Mouse (Mus musculus) cerebellum, postnatal 25 days (tissue): ENCODE measurements around the gene Depdc7.

Experiments
- DNase-seq, 2 experiments: peaks; one replicate each; pipeline ENCODE4 v3.0.0; 2021; ENCODE audit warnings: mixed read lengths in 2 of 2

The Depdc7 gene

GRCm38 (mm10) chr2:104742741-104743064, at the start of gene Depdc7:
Gene Depdc7, minus strand, starts transcription at chr2:104742878.
- peak; percentile 86 to 91 for DNase-seq

DNA sequence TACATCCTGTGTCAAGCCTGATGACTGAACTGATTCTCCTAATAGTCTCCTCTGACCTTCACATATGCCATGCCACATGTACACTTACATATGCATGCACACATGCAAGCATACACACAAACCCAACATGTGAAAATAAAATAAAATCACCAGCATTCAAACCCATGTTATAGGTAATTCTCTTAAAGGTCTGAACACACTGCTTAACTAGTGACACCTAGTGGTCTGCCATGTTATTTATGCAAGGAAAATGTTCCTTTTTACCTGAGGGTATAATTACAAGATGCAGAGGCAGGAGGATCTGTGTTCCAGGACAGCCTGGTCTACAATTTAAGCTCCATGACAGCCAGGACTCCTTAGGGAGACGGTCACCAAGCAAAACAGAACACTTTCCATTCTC, 32.1 kb upstream of the Depdc7 start:
- peak in 1 of 2 experiments; percentile 11 for DNase-seq

DNA sequence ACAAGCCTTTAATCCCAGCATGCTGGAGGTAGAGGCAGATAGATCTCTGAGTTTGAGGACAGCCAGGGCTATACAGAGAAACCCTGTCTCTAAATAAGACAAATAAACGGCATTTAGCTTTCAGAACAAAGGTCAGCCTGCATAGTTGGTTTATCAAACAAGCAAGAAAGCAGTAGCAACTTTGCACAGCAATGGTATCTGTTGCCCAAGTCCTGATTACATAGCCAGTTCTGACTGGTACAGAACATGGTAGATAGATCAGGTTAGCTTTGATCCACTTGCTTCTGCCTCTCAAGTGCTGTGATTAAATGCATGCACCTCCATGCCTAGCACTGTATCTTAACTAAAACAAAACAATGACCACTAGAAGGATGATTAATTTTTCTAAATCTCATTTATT, 26.0 kb upstream of the Depdc7 start:
- DNase-seq, result no peak

GRCm38 (mm10) chr2:104764018-104764417, 21.3 kb upstream of the Depdc7 start:
- no peak for DNase-seq

DNA sequence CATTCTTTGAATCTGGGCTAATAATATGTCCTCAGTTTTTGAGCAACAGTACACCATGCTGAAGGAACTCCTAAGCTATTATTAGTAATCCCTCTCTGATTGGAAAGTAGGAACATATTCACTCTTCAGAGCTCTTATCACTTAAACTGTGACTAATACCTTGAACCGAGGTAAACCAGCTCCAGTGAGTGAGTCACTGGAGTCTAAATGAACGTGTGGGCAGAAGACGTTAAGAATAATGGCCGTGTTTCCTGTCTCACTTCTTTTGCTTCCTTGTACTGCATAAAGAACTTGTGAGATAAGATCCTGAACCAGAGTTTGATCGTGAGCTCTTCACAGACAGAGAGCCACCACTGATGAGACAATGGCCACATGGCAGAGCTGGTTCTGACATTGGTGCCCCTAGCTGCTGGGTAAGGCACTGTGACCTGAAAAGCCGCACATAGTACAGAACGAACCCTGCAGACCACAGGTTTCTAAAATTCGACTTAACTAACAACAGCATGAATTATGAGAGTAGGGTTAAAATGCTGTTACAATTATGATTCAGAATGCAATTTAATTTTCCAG, 20.5 kb upstream of the Depdc7 start:
- DNase-seq, result no peak

- DNase-seq, result peak in 1 of 2 experiments; percentile 13
Observed at GRCm38 (mm10) chr2:104750611-104751010, 7.9 kb upstream of the Depdc7 start.

- DNase-seq, result no peak
Observed at GRCm38 (mm10) chr2:104748652-104749183, 6.0 kb upstream of the Depdc7 start.

DNA sequence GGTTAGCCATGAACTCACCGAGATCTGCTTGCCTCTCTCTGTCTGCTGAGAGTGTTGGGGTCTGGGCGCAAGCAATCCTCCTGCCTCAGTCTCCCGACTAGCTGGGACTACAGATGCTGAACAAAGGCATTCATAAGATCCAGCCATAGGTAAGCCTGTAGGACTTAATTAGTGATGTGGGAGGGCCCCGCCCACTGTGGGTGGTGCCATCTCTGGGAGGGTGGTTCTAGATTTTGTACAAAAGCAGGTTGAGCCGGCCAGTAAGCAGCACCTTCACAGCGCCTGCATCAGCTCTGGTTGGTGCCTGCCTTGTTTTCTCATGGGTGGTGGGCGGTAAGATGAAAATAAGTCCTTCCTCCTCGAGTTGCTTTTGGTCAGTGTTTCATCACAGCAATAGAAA, 3.6 kb upstream of the Depdc7 start:
- DNase-seq, result no peak

- no peak for DNase-seq
Observed at GRCm38 (mm10) chr2:104743971-104744370, 1.3 kb upstream of the Depdc7 start.

GRCm38 (mm10) chr2:104743160-104743559, 482 bp upstream of the Depdc7 start:
- no peak for DNase-seq

DNA sequence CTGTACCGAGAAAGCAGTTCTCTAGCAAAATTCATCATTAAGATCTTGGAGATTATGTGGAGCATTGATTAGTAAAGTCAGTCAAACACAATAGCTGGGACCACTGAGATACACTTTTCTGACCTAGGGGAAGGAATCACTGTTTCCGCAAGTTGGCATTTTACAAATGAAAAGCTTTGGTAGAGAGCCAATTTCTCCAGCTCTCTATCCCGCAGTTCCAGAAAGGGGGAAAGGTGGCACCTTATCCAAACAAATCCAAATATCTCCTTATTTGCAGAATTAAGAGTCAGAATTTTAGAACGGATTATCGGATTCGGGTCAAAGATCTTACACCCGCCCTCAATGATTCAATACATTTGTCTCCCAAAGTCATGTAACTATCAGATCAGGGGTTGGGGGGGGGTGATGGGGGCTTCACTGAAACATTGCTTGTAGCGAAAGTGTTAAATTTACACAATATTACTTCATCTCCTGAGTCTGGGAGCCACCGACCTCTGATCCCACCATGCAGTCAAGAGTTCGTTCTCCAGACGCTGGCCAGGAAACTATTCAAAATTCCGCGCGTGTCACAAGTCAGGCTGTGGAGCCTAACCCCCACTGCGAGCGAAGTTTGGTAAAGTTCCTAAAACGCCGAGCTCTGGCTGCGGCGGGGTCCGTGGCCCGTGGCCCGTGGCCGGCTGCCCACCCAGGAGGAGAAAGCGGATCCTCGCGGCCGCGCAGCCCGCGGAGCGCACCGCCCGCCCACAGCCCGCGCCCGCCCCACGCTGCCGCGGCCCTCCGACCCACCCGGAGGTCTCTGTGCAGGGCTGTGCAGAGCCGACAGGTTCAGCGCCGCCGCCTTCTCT, 560 bp downstream of the Depdc7 start:
- no peak for DNase-seq

DNA sequence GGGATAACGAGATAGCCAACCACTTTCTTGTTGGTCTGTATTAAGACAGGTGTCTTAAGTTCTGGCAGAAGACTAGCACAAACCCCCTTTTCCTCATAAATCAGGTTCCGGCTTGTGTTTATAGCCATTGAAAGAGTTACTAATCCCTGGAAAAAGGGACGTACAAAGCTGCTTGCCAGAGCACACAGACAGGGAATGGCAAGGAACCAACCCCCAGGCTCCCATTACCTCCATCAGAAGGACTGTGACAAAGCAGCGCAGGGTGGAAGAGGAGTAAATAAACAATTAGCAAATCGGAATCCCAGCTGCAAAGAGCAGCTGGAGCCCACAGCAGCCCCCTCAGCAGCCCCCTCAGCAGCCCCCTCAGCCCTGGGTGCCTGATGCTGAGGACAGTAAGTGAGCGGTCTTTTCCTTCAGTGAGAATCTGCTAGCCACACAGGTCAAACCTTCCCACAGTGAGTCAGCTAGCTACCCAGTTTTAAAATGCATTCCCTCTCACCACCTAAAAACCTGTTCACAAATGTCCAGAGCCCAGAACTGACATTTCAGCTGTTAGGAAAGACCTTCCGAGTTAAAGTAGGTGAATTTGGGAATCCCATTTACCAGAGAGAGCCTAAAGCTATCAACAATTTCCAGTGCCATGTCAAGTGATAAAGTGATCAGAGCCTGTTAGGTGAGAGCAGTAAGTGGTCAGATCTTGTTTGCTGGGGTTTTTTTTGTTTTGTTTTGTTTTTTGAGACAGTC, 1.5 kb downstream of the Depdc7 start:
- DNase-seq, result no peak

GRCm38 (mm10) chr2:104740248-104740949, 2.3 kb downstream of the Depdc7 start:
- DNase-seq, result no peak

GRCm38 (mm10) chr2:104739691-104740090, 3.0 kb downstream of the Depdc7 start:
- DNase-seq, result no peak

DNA sequence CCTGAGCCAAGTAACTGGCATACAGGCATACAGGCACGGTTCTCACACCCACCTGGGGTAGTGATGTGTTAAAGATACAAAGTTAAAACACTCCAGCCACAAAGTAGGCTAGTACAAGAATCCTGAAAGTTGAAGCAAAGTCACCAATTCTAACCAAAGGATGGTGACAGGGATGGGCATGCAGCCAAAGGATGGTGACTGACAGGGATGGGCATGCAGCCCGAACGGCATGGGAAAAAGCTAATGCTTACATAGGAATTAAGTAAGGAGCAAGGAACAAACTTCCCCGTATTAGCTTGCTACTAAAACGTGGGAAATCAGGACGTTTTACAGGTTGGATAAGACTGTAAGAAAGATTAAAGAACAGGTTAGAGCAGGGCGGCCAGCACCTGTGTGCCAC, 6.4 kb downstream of the Depdc7 start:
- DNase-seq, result no peak

DNA sequence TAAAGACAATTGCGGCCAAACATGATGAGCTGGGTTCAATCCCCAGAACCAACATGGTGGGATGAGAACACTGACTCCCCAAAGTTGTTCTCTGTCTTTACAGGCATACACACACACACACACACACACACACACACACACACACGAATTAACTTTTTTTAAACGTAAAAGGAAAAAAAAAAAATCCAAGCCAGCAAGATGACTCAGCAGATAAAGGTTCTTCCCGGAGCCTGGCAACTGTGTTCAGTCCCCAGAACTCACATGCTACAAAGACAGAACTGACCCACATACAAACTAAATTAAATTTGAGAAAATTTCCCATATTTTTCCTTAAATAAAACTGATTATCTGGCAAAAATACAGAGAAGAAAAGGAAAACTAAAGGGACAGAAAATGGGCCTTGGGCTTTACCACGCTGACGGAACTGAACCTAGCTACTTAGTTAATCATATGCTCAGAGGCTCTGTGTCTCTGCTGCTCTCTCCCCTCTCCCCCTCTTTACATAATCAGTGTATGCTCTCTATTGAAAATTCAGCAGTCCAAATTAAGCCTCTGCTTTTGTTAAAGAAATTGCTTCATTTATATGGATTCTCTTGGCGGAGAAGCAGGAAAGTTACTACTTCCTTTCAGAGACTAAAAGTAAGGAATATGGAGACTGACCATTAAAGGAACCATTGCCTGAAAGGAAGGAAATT, 10.0 kb downstream of the Depdc7 start:
- no peak for DNase-seq

- DNase-seq, result no peak
Observed at GRCm38 (mm10) chr2:104732033-104732444, 10.6 kb downstream of the Depdc7 start.

GRCm38 (mm10) chr2:104727369-104727768, 15.3 kb downstream of the Depdc7 start:
- no peak for DNase-seq

DNA sequence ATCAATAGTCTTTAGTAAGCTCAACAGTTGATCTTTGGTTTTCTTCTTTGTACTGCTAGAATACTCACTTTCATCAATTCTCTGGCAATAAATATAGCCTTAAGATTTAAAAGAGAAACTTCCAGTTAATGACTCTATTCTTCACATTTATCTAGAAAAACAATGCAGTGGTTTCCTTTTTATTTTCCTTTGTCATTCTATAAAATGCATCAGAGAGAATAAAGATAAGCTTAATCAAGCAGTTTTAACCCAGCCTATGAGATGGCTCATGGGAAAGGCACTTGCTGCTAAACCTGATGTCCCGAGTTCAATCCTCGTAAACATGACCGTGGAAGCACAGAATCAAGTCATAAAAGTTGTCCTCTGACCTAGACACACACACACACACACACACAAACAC, 20.7 kb downstream of the Depdc7 start:
- no peak for DNase-seq

DNA sequence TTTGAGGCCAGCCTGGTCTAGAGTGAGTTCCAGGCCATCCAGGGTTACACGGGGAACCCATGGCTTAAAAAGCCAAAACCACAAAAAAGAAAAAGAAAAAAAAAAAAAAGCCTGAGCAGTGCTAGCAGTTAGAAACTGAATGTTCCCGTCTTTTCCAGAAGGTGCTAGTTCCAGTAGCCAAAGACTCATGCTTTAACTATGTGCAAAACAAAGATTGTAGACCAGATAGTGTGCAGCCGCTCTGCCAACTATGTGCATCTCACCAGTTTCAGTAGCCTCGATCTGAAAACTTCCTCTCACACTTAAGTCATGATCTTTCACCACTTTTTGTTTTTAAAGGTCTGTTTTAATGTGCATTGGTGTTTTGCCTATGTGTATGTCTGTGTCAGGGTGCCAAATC, 24.9 kb downstream of the Depdc7 start:
- no peak for DNase-seq

GRCm38 (mm10) chr2:104717231-104717735, 25.4 kb downstream of the Depdc7 start:
- DNase-seq, result no peak

GRCm38 (mm10) chr2:104716279-104716678, 26.4 kb downstream of the Depdc7 start, which contains the start of gene Pin1rt1:
Gene Pin1rt1, minus strand, starts transcription at chr2:104716379.
- no peak for DNase-seq
